Mouse (Mus musculus) layer of hippocampus, adult 2 months (tissue): ENCODE data around the gene Frmd4a. TPM values are rescaled to one million over a fixed set of nuclear protein-coding genes. Genes with fewer than 3 reads are reported as not detected.

Experiments used
- DNase-seq, 2 experiments: peaks; one replicate each; pipeline ENCODE4 v3.0.0; 2022; ENCODE audit warnings: low spot score in 2 of 2
- H3K27ac ChIP-seq: fragments of 200-600 bp; 2 replicates; pipeline ENCODE4 v1.8.1; 2022
- H3K4me3 ChIP-seq: fragments of 200-600 bp; 2 replicates; pipeline ENCODE4 v1.8.1; 2022; ENCODE audit warnings: mild to moderate bottlenecking
- CTCF ChIP-seq: fragments of 200-600 bp; conservative IDR thresholded peaks from 2 replicates; pipeline ENCODE4 v1.8.1; 2022; ENCODE audit warnings: antibody characterized with exemption, mild to moderate bottlenecking, moderate library complexity
- total RNA-seq, 2 experiments: library from RNA; stranded (reverse); gene quantifications; 2 replicates each; pipeline ENCODE4 v1.2.3; 2021

Gene Frmd4a
- total RNA-seq, 2 experiments from 2014 or later, result 69.1 to 82.3 TPM

DNA sequence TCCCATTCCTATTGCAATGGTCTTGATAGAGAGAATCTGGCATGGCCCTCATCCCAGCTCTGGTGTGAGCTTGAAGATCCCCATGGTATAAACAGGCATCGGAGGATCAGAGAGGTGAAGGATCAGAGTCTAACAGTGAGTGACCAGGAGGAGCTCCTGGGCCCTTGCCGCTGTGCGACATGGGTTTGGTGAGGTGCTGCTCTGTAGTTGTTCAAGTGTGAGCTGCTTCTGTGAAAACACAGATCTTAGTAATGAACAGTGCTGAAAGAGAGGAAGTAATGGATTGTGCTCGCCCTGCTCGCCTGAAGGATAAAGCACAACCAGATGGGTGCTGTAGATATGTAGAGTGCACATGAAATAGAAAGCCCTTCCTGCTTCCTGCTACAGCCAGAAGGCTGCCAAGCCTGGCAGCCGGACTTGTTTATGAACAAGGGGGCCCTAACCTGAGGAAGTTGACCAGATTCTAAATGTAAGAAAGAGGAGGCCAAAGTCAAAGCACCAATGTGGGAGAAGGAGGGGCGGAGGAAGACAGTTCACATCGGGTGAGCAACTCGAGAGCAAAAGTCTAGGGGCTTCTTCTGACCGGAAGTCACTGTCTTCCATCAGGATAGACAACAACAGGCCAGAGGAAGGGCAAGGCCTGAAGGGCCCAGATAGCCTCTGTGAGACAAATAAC, 552.8 kb downstream of the Frmd4a start:
- DNase-seq, result no peak
- Histone ChIP-seq H3K27ac (peak overlapping the region; percentile 53; the same call in 1 of the 2 replicates), H3K4me3 (no peak overlapping the region)
- no peak for TF ChIP-seq CTCF

DNA sequence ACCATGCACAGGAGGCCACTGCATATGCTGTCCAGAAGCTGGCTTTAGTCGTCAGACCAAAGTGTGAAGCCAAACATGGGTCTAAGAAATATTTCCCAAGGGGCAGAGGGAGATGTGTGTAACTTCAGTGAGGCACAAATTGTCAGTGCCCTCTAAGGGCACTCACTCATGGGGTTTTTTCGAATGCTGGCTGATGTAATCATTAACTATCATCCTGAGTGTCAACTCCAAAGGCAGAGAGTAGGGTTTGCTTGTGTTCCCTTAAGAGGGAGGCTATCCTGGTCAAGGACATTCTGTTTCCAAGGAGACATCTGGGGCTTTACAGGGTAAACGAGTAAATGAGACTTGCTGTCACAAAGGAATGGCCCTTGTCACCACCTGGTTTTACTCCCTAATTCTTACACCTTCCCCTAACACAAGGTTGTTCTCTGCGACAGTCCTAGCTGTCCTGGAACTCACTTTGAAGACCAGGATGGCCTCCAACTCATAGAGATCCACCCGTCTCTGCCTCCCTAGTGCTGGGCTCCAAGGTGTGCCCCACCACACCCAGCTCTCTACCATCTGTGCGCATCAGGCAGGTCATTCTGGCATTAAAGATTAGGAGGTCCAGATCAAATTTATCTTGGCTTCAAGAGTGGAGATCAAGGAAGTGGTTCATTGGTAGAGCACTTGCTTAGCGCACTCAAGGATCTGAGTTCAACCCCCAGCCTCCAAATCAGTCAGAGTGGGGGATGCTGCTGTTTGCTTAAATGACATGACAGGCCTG, 555.2 kb downstream of the Frmd4a start:
- Histone ChIP-seq H3K27ac (no peak overlapping the region), H3K4me3 (no peak overlapping the region)
- no peak for TF ChIP-seq CTCF
- no peak for DNase-seq

DNA sequence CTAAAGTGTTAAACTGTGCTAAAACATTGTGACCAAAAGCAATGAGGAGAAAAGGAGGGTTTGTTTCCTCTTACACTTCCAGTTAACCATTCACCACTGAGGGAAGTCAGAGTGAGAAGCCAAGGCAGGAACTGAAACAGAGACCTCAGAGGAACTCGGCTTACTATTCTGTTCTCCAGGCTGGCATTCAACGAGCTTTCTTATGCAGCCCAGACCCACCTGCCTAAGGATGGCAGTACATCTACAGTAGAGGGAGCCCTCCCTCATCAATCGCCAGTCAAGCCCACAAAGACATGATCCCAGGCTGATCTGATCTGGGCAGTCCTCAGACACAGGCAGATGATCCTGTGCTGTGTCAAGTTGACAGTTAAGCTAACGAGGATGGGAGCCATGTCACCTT, 555.9 kb downstream of the Frmd4a start:
- Histone ChIP-seq H3K4me3 (no peak overlapping the region), H3K27ac (peak overlapping the region; percentile 36; the same call in 1 of the 2 replicates)
- TF ChIP-seq CTCF, result peak; percentile 55
- DNase-seq, result no peak

DNA sequence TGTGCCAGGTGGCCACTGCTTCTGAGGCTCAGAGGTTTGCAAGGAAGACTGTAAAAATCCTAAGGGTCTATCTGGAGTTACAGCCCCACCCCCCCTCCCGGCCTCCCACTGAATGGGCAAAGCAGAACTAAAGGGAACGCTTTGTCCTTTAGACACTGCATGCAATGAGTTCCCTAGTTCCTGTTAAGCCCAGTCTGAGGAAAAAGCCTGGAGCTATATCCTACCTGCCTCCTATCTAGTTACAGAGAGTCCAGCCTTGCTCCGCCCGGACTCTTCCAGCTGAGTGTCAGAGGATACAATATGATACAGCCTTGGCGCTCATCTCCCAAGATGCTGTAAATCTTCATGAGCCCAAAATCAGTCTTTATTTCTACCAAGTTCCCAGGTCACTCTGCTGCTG, 556.7 kb downstream of the Frmd4a start:
- peak overlapping the region; percentile 36; the same call in 1 of the 2 replicates for H3K27ac ChIP-seq
- H3K4me3 ChIP-seq, result no peak overlapping the region
- no peak for DNase-seq
- TF ChIP-seq CTCF, result no peak

DNA sequence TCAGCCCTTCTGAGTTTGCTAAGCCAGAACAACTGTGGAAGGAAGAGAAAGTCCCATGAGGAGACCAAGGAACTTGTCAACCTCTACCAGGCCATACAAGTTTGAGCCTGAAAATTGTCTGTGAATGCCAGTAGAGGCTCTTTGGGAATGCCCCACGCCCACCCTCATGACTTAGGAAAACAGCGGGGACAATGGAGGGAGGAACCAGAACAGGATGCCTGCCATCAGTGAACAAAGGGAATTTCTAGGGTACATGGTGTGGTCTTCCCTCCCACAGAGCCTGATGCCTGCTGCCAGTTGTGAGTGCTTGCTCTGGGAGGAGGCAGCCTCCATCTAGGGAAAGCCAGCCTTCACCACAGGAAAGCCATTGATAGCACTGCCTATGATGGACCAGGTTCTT, 557.6 kb downstream of the Frmd4a start:
- no peak for TF ChIP-seq CTCF
- Histone ChIP-seq H3K27ac (no peak overlapping the region), H3K4me3 (no peak overlapping the region)
- DNase-seq, result no peak

DNA sequence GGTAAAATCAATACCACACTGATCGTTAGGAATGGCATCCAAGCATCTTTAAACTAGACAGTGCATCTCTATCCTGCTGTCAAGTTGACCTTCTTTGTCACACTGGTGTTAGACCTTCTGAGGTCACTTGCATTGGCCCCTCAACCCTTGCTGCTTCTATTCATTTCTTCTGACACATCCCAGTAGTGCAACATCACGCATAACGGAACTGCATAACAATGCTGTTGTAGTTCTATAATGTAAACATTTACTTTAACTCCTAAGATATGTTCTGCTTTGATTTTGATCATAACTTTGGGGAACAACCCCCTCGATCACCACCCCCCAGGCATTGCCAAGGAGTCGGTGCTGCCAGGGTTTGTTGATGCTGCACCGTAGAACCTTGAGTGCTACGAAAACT, 558.5 kb downstream of the Frmd4a start:
- Histone ChIP-seq H3K27ac (no peak overlapping the region), H3K4me3 (no peak overlapping the region)
- DNase-seq, result no peak
- no peak for TF ChIP-seq CTCF

DNA sequence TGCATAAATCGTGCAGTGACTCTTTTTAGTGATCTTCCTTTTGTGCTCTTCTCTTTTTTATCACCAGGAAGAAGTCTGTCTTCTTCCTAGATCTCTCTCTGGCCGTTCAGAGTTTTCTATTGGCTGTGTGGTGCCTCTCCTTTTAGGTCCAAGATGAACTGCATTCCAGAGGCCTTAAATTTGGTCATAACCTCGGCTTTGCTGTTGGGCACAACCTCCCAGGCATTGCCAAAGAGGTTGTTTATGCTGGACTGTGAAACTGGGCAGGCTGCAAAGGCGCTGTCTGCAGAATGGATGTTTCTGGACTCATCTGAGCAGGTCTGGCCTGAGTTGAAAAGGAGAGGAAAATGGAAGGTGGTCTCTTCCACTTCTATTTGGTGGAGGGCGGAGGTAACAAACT, 560.8 kb downstream of the Frmd4a start:
- DNase-seq, result no peak
- no peak for TF ChIP-seq CTCF
- no peak overlapping the region for H3K4me3 ChIP-seq

DNA sequence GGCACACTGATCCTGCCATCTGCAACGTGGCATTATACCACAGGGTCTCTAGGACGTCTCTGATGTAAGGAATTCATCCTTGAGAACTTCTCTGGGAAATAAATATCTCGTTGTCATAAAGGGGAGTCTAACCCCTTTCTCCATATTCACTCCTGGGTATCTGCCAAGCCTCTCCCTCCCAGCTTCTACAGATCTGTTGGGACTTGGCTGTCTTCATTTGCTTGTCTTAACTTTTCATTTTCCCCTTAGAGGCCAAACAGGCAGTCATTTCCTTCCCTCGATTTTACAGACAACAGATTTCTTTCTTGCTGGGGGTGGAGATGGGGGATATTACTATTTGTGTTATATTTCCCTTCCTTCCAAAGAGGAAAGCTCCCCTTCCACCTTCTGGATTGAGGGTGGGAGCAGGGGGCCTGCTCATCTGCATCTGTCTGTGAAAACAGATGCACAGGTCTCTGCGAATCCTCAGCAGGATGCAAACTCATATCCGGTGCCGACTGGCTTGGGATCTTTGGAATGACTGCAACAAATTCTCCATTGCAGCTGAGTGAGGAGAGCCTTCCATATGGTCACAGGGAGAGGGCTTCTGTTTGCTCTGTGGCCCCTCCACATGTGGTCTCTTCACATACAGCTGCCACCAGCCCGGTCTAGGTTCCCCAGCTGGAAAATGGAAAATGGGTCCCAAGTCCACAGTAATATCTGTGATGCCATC, 562.0 kb downstream of the Frmd4a start:
- peak overlapping the region; percentile 19; the same call in 1 of the 2 replicates for H3K27ac ChIP-seq
- H3K4me3 ChIP-seq, result no peak overlapping the region
- no peak for TF ChIP-seq CTCF
- DNase-seq, result no peak

More for the DNA sequence above, 560.8 kb downstream of the Frmd4a start:
- peak overlapping the region; percentile 28; the same call in 1 of the 2 replicates for H3K27ac ChIP-seq

DNA sequence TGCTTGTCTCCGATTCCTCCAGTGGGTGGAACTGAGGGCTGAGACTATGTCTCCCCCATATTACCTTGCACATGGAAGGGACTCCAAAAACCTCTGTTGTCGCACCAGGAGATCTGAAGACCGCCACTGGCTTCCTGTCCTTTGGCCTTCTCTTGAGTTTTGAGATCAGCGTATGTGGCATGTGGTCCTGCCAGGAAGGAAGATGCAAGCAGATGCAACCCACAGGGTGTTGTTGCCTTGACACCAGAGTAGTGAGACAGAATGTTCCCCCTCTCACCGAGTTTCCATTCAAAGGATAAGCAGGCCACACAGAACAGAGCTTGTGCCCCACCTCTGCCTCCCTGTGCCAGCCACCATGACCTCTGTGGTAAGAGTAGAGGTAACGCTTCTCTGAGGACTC, 563.1 kb downstream of the Frmd4a start:
- DNase-seq, result no peak
- no peak for TF ChIP-seq CTCF
- no peak overlapping the region for H3K27ac ChIP-seq
- no peak overlapping the region for H3K4me3 ChIP-seq

DNA sequence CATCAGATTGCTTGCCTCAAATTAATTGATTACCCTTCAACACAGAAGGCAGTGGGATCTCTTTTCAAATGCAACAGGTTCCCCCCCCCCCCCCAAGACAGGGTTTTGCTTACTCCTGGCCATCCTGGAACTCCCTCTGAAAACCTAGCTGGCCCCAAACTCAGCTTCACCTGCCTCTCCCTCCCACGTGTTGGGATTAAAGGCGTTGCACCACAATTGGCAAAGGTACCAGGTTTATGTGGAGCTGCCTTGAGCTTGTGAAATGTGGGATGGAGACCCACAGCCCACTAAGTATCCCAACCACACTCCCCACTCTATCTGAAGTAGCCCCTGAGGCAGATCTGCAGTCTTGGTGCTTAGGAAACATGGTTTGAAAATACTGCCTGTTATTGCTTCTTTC, 565.4 kb downstream of the Frmd4a start:
- DNase-seq, result no peak
- no peak for TF ChIP-seq CTCF
- no peak overlapping the region for H3K27ac ChIP-seq
- H3K4me3 ChIP-seq, result no peak overlapping the region

DNA sequence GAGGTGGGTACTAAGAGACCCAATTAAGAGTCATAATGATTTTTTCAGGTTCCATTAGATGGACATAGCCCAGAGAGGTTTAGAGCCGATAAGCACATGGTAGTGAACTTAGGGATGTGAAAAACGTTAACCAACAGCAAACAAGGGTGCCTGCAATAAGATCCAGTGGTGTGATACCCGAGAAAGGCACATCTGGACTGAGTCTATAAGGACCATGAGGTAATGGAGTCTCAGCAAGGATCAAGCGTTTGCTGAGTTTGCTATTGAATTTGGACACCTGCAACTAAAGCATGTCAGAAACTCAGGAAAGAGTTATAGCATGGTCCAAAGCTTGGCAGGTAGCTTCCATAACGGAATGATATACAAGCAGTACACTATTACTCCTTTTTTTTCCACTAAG, 566.7 kb downstream of the Frmd4a start:
- DNase-seq, result no peak
- no peak overlapping the region for H3K4me3 ChIP-seq
- TF ChIP-seq CTCF, result no peak
- no peak overlapping the region for H3K27ac ChIP-seq

DNA sequence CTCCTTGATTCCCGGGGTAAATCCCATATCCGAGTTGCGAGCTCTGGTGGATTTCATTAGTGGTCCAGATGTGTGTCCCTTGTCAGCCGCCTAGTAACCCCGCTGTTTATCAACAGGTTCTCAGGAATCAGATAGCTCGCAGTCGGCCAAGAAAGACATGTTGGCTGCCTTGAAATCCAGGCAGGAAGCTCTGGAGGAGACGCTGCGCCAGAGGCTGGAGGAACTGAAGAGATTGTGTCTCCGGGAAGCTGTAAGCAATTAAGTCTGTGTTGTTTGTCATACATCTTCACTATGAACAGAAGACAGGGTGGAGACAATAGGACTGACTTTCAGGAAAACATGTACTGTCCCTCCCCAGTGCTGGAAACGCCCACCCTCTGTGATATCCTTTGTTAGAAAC, 568.7 kb downstream of the Frmd4a start:
- Histone ChIP-seq H3K4me3 (no peak overlapping the region), H3K27ac (no peak overlapping the region)
- no peak for DNase-seq
- no peak for TF ChIP-seq CTCF

DNA sequence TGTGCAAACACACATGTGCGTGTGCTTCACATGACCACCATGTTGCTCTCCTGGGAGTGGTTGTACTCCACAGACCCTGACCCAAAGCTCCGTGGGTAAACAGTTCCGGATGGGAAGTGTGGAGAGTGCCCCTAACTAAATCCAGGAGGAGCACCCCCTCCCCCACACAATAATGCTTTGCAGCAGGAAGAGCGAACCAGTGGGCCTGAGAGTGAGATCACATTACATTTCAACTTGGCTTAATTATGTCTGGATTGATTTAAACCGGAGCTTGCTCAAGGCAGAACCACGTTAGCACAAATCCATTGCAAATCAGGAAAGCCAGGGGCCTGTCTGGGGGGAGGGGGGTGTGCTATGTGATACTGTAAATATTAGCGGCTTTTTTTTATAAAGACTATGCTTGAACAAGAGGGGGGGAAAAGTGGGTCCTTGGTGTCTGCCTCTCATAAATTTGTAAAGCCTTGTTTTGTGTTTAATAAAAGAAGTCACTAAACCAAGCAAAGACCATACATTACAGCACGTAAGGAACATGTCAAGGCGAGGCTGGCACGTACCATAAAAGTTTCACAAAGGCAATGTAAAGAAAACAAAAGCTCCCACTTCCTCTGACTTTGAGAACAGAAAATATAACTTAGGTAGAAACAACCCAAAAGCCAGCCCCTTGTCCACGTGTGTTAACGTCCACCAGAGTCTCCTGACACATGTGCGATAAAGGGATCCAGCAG, 570.3 kb downstream of the Frmd4a start:
- TF ChIP-seq CTCF, result no peak
- Histone ChIP-seq H3K27ac (no peak overlapping the region), H3K4me3 (no peak overlapping the region)

More for the DNA sequence above, 570.3 kb downstream of the Frmd4a start:
- DNase-seq, result no peak
